In the genomic region with DNA sequence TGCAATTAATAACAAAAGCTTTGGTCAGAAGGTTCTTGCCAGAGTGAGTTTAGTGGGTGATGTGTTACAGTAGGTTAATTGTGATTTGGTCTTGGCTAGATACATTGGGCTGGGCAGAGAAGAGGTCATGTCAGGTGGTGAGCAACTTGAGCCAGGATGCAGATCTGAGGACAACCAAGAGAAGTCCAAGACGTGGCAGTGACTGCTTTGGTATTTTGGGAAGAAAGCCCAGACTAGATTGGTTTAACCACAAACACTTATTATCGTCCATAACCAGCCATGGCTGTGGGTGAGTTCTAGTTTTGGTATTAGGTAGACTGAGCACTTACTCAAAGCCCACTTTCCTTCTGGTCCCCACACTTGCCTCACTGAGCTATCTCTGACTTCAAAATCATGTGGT, we compare ENCODE assay signal across 30 mouse cellular contexts. TPM values are rescaled to one million over a fixed set of nuclear protein-coding genes. Genes with fewer than 3 reads are reported as not detected.
"Had no signal": no experiment of that assay in that cellular context is flagged by ENCODE, and none has a peak within 500 bp of the region (broad histone marks: within the 10 kb centered on the region; RNA-seq: fewer than 3 reads in every experiment).

No protein-coding gene starts in this region.

- H3K4me2 ChIP-seq: limb, embryonic 12.5 days; limb, embryonic 15.5 days; liver, embryonic 11.5 days; lung, embryonic 14.5 days; midbrain, embryonic 11.5 days had no signal

- H3K9me3 ChIP-seq: limb, embryonic 12.5 days; limb, embryonic 15.5 days; megakaryocyte, embryonic 14.5 days had no signal

- H3K27ac ChIP-seq: limb, embryonic 15.5 days; liver, embryonic 14.5 days; macrophage had no signal

- DNase-seq: kidney, adult 9 months; kidney, postnatal 14 days; kidney, postnatal 4 days; layer of hippocampus, postnatal 36 days; left cerebral cortex, postnatal 4 days; liver, postnatal 0 days; lung, embryonic 14.5 days; midbrain, embryonic 14.5 days; thymus, adult 2 months; thymus, postnatal 14 days; thymus, postnatal 4 days had no signal

- H3K36me3 ChIP-seq: limb, embryonic 12.5 days; limb, embryonic 15.5 days had no signal

- H3K4me3 ChIP-seq: limb, embryonic 12.5 days; limb, embryonic 15.5 days; megakaryocyte, embryonic 14.5 days had no signal

- H3K9ac ChIP-seq: limb, embryonic 12.5 days; limb, embryonic 15.5 days; liver, embryonic 14.5 days; liver, postnatal 0 days; lung, embryonic 14.5 days had no signal

- H3K4me1 ChIP-seq: megakaryocyte, embryonic 14.5 days had no signal

- ATAC-seq: liver, postnatal 0 days; lung, postnatal 0 days had no signal

- H3K27me3 ChIP-seq: limb, embryonic 12.5 days; limb, embryonic 15.5 days had no signal

RNA-seq across cellular contexts. Expression of a gene that starts 57.4 kb away (rescaled TPM):
- total RNA-seq: layer of hippocampus, adult 18-20 months; layer of hippocampus, postnatal 10 days; layer of hippocampus, postnatal 36 days; left cerebral cortex, adult 8-10 months; left cerebral cortex, postnatal 14 days; left cerebral cortex, postnatal 4 days; midbrain, postnatal 0 days had no signal
- polyA plus RNA-seq: kidney, embryonic 16.5 days; limb, embryonic 12.5 days; limb, embryonic 15.5 days; liver, embryonic 11.5 days; liver, embryonic 14.5 days; liver, postnatal 0 days; lung, embryonic 14.5 days; lung, postnatal 0 days; macrophage; midbrain, embryonic 11.5 days; midbrain, embryonic 14.5 days; midbrain, postnatal 0 days; neural tube, embryonic 11.5 days; neural tube, embryonic 14.5 days; small intestine, adult 2 months; spleen, adult 2 months; stomach, embryonic 16.5 days; thymus, adult 2 months had no signal
